Mouse (Mus musculus): ENCODE results near the gene Nudcd2.

Gene Nudcd2

DNA sequence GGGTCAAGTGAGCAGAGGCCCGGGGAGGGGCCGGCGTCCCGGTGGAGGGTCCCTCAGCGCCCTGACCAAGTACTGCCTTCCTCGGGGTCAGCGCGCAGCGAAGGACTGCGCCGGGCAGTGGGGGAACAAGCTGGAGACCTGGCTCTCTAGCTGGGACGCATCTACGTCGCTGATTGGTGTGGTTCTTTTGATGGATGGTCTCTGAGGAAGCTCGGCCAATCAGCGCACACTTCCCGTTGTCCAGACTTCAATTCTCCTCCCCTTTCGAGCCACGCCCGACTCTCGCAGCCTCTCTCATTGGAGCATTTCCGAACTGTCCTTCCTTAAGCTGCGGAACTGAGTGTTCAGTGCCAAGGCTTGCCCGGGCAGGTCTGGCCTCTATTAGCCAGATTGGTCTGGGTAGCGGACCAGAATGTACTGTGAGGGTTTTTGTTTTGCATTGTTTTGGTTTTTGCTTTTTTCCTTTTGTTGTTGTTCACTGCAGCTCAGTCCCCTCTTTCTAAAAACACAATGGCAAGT, 21.7 kb downstream of the Nudcd2 start, which contains the start of gene Ccng1:
Ccng1 (minus strand) TSS at position 203 of the 519 bp plus-strand sequence.
- peak; percentile 87 for DNase-seq (ENCODE audit: low read depth, low spot score)

- DNase-seq (ENCODE audit: low read depth, low spot score) = no peak
Observed at GRCm38 (mm10) chr11:40755968-40756367, 22.5 kb downstream of the Nudcd2 start.

DNA sequence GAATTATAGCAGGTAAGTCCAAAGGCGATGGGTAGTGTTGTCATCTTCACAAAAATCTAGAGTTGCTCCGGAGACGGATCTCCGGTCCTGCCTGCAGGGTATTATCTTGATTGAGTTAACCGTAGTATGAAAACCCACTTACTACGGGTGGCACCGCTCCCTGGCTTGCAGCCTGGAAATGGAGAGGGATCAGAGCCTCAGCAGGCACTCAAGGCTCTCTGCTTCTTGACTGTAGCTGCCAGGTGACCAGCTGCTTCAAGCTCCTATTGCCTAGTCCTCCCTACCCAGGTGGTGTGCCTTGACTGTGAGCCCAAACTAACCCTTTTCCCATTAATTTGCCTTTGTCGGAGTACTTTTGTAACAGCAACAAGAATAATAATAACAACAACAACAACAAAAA, 26.4 kb downstream of the Nudcd2 start:
- no peak for DNase-seq (ENCODE audit: low read depth, low spot score)

DNA sequence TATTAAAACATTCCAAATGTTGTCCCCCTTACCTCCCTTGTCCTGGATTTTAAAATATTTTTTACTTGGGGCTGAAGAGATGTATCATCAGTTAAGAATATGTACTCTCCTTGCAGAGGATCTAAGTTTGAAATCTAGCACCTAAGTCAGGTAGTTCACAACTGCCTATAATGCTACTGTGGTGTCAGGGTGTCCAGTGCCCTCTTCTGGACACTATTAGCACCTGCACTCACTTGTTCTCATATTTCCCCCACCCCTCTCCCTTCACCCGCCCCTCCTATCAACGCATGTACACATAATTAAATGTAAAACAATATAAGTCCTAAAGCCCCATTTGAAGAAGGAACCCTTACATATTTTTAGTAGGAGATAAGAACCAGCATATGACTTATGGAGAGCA, 29.9 kb downstream of the Nudcd2 start:
- DNase-seq (ENCODE audit: low read depth, low spot score) = no peak

DNA sequence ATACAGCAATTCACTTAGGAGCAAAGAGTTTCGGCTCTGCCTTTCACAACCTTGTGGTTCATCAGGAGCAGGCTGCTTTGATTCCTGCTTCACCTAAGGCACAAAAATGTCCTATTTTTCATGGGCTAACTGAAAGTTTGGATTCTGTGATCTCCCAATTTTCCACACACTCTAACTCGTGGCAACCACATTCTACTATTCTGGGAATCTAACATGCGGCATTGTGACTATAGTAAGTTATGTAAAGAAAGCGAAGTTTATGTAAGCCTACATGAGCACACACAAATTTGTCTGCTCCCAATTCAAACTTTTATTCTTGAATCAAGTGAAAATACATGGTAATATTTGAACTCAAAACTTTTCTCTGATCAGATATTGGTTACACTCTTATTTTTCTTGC, 31.2 kb downstream of the Nudcd2 start:
- no peak for DNase-seq (ENCODE audit: low read depth, low spot score)

DNA sequence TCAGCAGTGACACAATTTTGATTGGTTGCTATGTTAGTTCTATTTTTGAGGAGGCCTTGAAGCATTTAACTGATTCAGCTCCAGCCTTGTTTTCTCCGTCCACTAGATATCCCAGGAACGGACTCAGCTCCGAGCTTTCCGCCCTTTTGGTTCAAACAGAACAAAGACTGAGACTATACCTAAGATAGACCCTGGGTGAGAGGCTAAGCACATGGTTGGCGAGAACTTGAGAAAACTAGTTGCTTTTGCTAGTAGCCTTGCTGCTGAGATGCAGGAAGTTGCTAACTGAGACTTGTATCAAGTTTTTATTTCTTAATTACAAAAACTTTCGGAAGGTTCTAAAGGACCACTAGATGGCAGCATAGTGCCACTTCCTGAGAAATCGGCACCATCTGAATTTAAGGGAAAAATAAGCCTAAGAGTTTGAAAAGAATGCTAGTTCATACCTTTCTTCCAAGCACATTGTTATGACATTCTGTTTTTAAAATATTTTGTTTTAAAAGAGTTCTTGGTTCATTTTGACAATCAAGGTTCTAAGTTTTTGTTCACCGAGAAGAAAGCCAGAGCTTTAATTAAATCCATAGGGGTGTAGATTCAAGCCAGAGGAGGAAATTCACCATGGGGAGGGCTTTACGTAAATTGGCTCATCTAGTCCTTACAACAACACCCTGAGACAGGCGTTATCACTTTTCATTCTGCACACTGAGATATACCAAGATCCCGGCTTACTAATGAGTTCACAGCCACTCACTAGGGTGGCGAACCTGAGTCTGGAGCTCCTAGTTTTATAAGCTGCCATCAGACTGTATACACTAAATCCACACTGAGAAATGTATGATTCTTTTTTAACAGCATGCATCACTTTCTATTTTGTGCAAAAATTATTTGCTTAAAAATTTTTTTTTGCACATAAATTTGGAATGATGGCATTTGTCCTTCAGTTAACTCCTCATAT, 42.1 kb downstream of the Nudcd2 start:
- DNase-seq (ENCODE audit: low read depth, low spot score) = no peak

- DNase-seq (ENCODE audit: low read depth, low spot score) = no peak
Observed at GRCm38 (mm10) chr11:40781857-40782256, 48.4 kb downstream of the Nudcd2 start.

- DNase-seq (ENCODE audit: low read depth, low spot score) = no peak
Observed at GRCm38 (mm10) chr11:40783346-40783745, 49.9 kb downstream of the Nudcd2 start.

DNA sequence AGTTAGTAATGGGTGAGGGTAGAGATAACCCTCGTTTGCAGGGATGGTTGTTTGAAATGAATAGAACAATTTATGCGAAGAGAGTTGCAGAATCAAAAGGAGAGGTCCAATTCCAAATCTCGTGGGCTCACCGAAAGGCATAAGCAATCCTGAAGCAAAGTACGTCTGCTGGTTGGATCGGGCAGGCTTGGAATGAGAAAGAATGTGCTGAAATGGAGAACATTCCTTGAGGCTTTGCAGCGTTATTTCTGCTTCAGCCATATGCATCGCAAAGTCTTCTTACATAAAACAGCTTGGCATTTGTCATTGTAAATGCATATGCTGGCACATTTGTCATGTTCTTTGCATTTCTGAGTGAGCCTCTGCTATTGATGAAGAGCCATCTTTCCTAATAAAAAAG, 50.9 kb downstream of the Nudcd2 start:
- DNase-seq (ENCODE audit: low read depth, low spot score) = no peak

DNA sequence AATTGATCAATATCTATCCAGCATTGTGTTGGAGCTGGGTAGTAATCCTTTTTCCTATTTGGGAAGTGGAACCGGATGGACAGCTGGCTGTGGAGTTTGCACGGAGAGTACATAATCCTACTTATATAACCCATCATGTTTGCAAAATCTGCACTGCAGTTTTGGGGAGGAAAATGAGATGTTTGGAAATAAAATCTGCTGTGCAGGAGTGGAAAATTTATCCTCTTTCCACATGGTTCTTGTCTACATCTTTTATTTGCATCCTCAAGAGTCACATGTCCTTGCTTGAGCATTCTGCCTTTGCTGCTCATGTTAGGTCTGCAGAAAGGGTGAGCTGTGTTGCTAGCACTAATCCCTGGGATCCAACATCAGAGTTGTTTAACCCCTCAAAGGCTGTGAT, 53.4 kb downstream of the Nudcd2 start:
- DNase-seq (ENCODE audit: low read depth, low spot score) = peak; percentile 16

Data from retina, adult 2 months (tissue).